Mouse (Mus musculus) spleen, adult 2 months (tissue): ENCODE data around the gene Lrguk.

Source experiments
- CTCF ChIP-seq: fragments of 200-500 bp; IDR thresholded peaks from 2 replicates; pipeline ENCODE4 v1.5.1; 2011; ENCODE audit warnings: mild to moderate bottlenecking, inconsistent platforms; ENCODE audit not compliant: insufficient read depth, insufficient read length, insufficient replicate concordance; ENCODE audit errors: extremely low read depth
- POLR2A ChIP-seq: fragments of 200-500 bp; IDR thresholded peaks from 2 replicates; pipeline ENCODE4 v1.6.1; 2011; ENCODE audit warnings: low read depth, low read length, inconsistent platforms

- TF ChIP-seq POLR2A (no peak), CTCF (no peak)
Observed at GRCm38 (mm10) chr6:34003033-34003432, 26.2 kb upstream of the Lrguk start.
